Mouse (Mus musculus) urinary bladder, postnatal 4 days (tissue): ENCODE data around the gene Tspan17.

Experiments used
- DNase-seq, 2 experiments: peaks; one replicate each; pipeline ENCODE4 v3.0.0; 2021 to 2022; ENCODE audit warnings: low spot score in 2 of 2

Gene Tspan17

GRCm38 (mm10) chr13:54788740-54789560 is at the start of gene Tspan17:
Gene Tspan17 (plus strand): TSS chr13:54789377.
- DNase-seq = peak; percentile 95 to 96

- no peak for DNase-seq
These were observed 43.1 kb upstream of the Tspan17 start for GRCm38 (mm10) chr13:54746110-54746509.

GRCm38 (mm10) chr13:54746896-54747295 is 42.3 kb upstream of the Tspan17 start:
- DNase-seq = no peak

GRCm38 (mm10) chr13:54748190-54748589 is 41.0 kb upstream of the Tspan17 start:
- DNase-seq = no peak

- no peak for DNase-seq
These were observed 40.5 kb upstream of the Tspan17 start for GRCm38 (mm10) chr13:54748721-54749060.

- DNase-seq = peak in 1 of 2 experiments; percentile 46
These were observed 39.9 kb upstream of the Tspan17 start for GRCm38 (mm10) chr13:54749061-54749863.

- no peak for DNase-seq
These were observed 39.2 kb upstream of the Tspan17 start, which contains the start of gene Gprin1 for GRCm38 (mm10) chr13:54749864-54750411. Gene Gprin1 (minus strand): TSS chr13:54749874.

- no peak for DNase-seq
These were observed 38.5 kb upstream of the Tspan17 start for GRCm38 (mm10) chr13:54750699-54751098.

GRCm38 (mm10) chr13:54752656-54753055 is 36.5 kb upstream of the Tspan17 start:
- no peak for DNase-seq

- DNase-seq = no peak
These were observed 35.4 kb upstream of the Tspan17 start for GRCm38 (mm10) chr13:54753733-54754132.

GRCm38 (mm10) chr13:54754169-54755080 is 34.8 kb upstream of the Tspan17 start:
- no peak for DNase-seq

- DNase-seq = no peak
These were observed 33.9 kb upstream of the Tspan17 start for GRCm38 (mm10) chr13:54755201-54755830.

GRCm38 (mm10) chr13:54756156-54756712 is 32.9 kb upstream of the Tspan17 start:
- DNase-seq = no peak

- no peak for DNase-seq
These were observed 31.9 kb upstream of the Tspan17 start for GRCm38 (mm10) chr13:54757093-54757830.

GRCm38 (mm10) chr13:54758045-54758755 is 31.0 kb upstream of the Tspan17 start:
- peak; percentile 74 to 82 for DNase-seq

- no peak for DNase-seq
These were observed 30.3 kb upstream of the Tspan17 start for GRCm38 (mm10) chr13:54758756-54759470.

GRCm38 (mm10) chr13:54759496-54759895 is 29.7 kb upstream of the Tspan17 start:
- no peak for DNase-seq

GRCm38 (mm10) chr13:54760164-54760795 is 28.9 kb upstream of the Tspan17 start:
- DNase-seq = no peak
